Mouse (Mus musculus) heart, adult 9 months (tissue): ENCODE measurements around the gene Trappc4.
"Not testable (repeated sequence)": the region's sequence is repeated elsewhere in the genome, so short reads cannot be mapped to it uniquely, and the experiment has no call there.

ENCODE experiments used
- DNase-seq, 2 experiments: peaks; one replicate each; pipeline ENCODE4 v3.0.0; 2022; ENCODE audit warnings: low spot score in 2 of 2

Trappc4 gene

DNA sequence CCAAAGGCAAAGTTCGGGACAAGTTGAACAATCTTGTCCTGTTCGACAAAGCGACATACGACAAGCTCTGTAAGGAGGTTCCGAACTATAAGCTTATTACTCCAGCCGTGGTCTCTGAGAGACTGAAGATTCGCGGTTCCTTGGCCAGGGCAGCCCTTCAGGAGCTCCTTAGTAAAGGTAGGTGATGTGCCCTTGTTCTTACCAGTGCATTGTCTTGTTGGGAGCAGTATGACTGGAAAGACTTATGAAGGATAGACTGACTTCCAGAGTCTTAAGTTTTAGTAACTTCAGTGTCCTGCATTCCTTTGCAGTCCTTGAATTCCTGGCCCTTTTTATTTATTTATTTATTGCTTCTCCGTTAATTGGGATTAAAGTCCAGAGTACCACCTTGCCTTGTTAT is 1.3 kb upstream of the Trappc4 start:
- DNase-seq, result not testable (repeated sequence)

DNA sequence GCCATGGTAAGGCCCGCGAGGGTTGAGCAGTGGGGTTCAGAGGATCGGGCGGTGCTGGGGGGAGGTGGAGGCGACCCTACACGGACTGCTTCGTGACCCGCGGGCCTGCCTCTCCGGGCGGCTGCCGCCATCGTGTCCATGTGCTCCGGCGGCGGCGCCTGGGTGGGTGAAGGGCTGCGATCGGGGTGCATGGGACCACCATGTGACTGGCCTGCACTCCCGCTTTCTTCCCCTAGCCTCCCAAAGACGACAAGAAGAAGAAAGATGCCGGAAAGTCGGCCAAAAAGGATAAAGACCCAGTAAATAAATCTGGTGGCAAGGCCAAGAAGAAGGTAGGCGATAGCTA is 325 bp upstream of the Trappc4 start:
- no peak for DNase-seq

- DNase-seq, result no peak
Observed at GRCm38 (mm10) chr9:44405011-44405410, 2.4 kb downstream of the Trappc4 start.

GRCm38 (mm10) chr9:44401081-44401480 is 6.3 kb downstream of the Trappc4 start:
- peak; percentile 69 to 70 for DNase-seq

DNA sequence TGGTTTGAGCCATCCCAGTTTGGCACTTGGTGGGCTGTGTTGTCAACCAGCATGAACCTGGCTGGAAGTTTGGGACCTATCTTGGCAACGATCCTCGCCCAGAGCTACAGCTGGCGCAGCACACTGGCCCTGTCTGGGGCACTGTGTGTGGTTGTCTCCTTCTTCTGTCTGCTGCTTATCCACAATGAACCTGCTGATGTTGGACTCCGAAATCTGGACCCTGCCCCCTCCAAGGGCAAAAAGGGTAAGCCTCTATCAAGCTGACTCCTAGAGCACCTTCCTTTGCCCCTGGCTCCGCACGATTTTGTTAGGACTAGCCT is 7.6 kb downstream of the Trappc4 start:
- peak in 1 of 2 experiments; percentile 36 for DNase-seq

- no peak for DNase-seq
Observed at GRCm38 (mm10) chr9:44399114-44399794, 8.1 kb downstream of the Trappc4 start.

DNA sequence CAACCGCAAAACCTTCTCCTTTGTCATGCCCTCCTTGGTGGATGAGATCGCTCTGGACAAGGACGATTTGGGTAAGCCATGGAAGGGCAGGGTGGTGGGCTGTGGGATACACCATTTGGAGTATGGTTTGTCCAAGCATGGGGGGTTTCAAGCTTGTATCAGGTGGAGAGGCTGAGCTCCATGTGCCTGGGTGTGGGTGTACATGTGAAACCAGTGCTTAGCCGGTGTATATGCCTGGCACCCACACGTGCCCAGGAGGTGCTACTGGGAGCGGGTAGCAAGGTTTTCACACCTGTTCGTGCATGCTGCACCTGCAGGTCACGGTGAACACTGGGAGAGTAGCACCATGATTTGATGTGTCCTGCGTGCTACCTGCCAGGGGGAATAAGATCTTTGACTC is 8.8 kb downstream of the Trappc4 start:
- no peak for DNase-seq

GRCm38 (mm10) chr9:44398087-44398486 is 9.3 kb downstream of the Trappc4 start:
- DNase-seq, result no peak

- DNase-seq, result peak; percentile 98 to 99
Observed at GRCm38 (mm10) chr9:44396684-44397411, 10.6 kb downstream of the Trappc4 start, which contains the start of gene Slc37a4. Slc37a4 (plus strand) TSS chr9:44396852.

DNA sequence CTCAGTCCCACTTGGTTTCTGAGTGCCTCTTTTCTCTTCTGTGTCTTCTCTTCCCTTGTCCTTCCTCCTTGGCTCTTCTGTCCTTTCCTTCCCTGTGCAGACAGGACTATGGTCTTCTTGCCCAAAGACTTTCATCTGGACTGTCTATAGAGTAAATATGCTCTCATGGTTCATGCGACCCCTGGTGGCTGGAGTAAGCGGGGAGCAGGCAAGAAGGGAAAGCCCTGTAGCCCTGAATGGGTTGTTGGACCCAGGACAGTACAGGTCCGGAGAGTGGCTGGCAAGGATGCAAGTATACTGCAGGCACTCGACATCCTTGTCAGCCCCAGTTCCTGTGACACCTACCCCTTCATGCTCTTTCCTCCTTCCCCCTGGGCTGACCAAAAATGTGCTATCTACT is 15.9 kb downstream of the Trappc4 start:
- DNase-seq, result peak in 1 of 2 experiments; percentile 57

DNA sequence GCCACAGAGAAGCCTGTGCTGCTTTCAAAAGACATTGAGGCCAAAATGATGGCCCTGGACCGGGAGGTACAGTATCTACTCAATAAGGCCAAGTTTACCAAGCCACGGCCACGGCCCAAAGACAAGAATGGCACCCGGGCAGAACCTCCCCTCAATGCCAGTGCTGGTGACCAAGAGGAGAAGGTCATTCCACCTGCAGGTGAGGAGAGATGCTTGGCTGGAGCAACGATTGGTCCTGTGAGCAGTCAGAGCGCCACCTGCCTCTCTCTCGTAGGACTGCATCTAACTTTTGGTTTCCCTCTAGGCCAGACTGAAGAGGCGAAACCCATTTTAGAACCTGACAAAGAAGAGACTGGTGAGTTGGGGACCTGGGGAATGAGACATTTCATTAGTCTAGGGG is 18.1 kb downstream of the Trappc4 start:
- no peak for DNase-seq

DNA sequence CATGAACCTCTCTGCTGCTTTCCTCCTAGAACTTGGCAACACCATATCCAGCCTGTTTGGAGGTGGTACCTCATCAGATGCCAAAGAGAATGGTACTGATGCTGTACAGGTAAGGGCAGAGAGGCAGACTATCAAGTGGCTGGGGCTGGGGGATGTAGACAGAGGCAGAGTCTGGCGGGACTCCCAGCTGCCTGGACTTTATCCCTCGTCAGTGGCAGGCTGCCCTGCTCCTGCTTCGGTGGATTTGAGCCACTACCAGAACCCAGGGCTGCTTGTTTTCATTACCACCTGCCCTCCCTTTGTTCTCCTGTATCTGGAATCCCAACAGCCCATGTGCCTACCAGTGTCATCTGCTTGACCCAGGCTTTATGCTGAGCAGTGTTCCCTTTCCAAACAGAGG is 20.2 kb downstream of the Trappc4 start:
- DNase-seq, result no peak

- no peak for DNase-seq
Observed at GRCm38 (mm10) chr9:44384596-44384995, 22.8 kb downstream of the Trappc4 start.

- no peak for DNase-seq
Observed at GRCm38 (mm10) chr9:44379862-44380261, 27.5 kb downstream of the Trappc4 start.

- DNase-seq, result peak; percentile 99
Observed at GRCm38 (mm10) chr9:44379054-44379834, 28.2 kb downstream of the Trappc4 start, which contains the start of gene Hyou1. Hyou1 (plus strand) TSS chr9:44379490.

DNA sequence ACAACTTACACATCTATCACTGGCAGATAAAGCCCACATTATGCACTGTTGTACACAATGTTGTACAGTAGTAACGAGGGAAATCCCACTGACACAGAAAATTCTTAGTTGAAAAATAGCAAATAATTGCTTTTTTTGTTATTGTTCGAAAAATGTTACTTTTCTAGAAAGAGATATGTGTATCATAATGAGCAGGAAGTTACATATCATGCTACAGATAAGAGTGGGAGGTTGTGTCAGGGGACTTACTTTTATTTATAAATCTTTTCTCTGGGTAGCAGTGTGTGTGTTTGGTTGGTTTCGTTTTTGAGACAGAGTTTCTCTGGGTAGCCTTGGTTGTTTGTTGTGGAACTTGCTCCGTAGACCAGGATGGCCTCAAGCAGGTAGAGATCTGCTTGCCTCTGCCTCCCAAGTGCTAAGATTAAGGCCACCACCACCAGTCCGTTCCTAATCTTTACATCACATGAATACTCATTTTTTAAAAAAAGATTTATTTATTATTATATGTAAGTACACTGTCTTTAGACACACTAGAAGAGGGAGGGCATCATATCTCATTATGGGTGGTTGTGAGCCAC is 29.2 kb downstream of the Trappc4 start:
- DNase-seq, result no peak

DNA sequence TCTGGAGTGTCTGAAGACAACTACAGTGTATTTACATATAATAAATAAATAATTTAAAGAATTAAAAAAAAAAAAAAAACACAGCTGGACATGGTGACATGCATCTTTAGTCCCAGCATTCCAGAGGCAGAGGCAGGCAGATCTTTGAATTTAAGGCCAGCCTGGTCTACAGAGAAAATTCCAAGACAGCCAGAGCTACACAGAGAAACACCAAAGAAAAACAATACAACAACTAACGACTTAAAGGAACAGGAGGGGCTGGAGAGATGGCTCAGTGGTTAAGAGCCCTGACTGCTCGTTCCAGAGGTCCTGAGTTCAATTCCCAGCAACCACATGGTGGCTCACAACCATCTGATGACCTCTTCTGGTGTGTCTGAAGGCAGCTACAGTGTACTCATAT is 30.1 kb downstream of the Trappc4 start:
- not testable (repeated sequence) for DNase-seq

GRCm38 (mm10) chr9:44376141-44376540 is 31.3 kb downstream of the Trappc4 start:
- DNase-seq, result no peak

DNA sequence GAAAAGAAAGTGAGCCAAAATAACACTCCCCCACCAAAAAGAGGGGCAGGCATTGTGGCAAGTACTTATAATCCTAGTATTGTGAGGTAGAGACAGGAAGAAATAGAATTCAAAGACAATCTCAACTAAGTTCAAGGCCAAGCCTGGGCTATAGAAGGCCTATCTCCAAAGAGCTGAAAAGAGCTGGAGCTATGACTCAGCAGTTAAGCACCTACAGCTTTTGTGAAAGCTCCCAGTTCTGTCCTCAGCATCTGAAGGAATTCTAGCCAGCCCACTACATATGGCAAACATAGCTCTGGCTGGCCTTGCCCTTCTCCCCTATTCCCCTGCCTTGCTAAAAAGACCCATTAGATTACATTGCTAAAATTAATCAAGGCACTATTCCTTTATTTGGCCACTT is 34.0 kb downstream of the Trappc4 start:
- no peak for DNase-seq

GRCm38 (mm10) chr9:44364480-44364879 is 42.9 kb downstream of the Trappc4 start:
- DNase-seq, result no peak

DNA sequence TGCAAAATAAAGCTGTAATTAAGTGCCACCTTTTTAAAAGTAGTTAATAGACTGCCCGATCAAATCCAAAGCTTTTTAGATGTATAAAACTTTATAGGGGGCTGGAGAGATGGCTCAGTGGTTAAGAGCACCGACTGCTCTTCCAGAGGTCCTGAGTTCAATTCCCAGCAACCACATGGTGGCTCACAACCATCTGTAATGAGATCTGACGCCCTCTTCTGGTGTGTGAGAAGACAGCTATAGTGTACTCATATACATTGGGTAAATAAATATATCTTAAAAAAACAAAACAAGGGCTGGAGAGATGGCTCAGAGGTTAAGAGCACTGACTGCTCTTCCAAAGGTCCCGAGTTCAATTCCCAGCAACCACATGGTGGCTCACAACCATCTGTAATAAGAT is 45.5 kb downstream of the Trappc4 start:
- not testable (repeated sequence) for DNase-seq

- peak; percentile 93 to 95 for DNase-seq
Observed at GRCm38 (mm10) chr9:44361190-44361917, 46.0 kb downstream of the Trappc4 start, which contains the start of gene Vps11. Vps11 (minus strand) TSS chr9:44361670.
